Mouse (Mus musculus) forebrain, embryonic 16.5 days (tissue): Measurements from ENCODE around the gene Tomt. TPM values are rescaled to one million over a fixed set of nuclear protein-coding genes. Genes with fewer than 3 reads are reported as not detected.
"Not testable (repeated sequence)": the region's sequence is repeated elsewhere in the genome, so short reads cannot be mapped to it uniquely, and the experiment has no call there.

Experiments
- ATAC-seq: fragments of 200-750 bp; cut with Nextera tagmentation; 2 replicates; pipeline ENCODE4 v1.8.0; 2017; ENCODE audit warnings: mild to moderate bottlenecking, moderate library complexity
- H3K27ac ChIP-seq: fragments of 300-500 bp; sonication (generic); 2 replicates; pipeline ENCODE4 v1.5.1; 2014; ENCODE audit warnings: low read length, control low read depth
- H3K27me3 ChIP-seq: fragments of 300-500 bp; sonication (generic); replicated peaks from 2 replicates; pipeline ENCODE4 v1.6.1; 2014; ENCODE audit warnings: low read length; ENCODE audit not compliant: control insufficient read depth, insufficient read depth
- H3K36me3 ChIP-seq: fragments of 300-500 bp; sonication (generic); 2 replicates; pipeline ENCODE4 v1.6.1; 2014; ENCODE audit not compliant: control insufficient read depth, insufficient read depth
- H3K4me1 ChIP-seq: fragments of 300-500 bp; sonication (generic); replicated peaks from 2 replicates; pipeline ENCODE4 v1.6.1; 2014; ENCODE audit warnings: low read length; ENCODE audit not compliant: control insufficient read depth, insufficient read depth
- H3K4me2 ChIP-seq: fragments of 300-500 bp; sonication (generic); 2 replicates; pipeline ENCODE4 v1.6.1; 2014; ENCODE audit warnings: mild to moderate bottlenecking, low read length, control low read depth
- H3K4me3 ChIP-seq: fragments of 300-500 bp; sonication (generic); replicated peaks from 2 replicates; pipeline ENCODE4 v1.5.1; 2014; ENCODE audit warnings: mild to moderate bottlenecking, low read length, control low read depth
- H3K9ac ChIP-seq: fragments of 300-500 bp; sonication (generic); replicated peaks from 2 replicates; pipeline ENCODE4 v1.6.1; 2014; ENCODE audit warnings: low read depth, low read length, control low read depth
- H3K9me3 ChIP-seq: fragments of 300-500 bp; sonication (generic); 2 replicates; pipeline ENCODE4 v1.6.1; 2016; ENCODE audit warnings: low read length; ENCODE audit not compliant: control insufficient read depth
- WGBS: fragments of 180-500 bp; shearing (Covaris S2); extraction: QIAGEN DNeasy Blood & Tissue Kit; methylation state at CpG from one replicate; pipeline ENCODE4 v1.1.7; 2014; 5-methylcytosine and 5-hydroxymethylcytosine counted together
- polyA plus RNA-seq: library from polyadenylated mRNA; unstranded; fragments of >200 nt; fragmentation: Nextera tagmentation; extraction: Ambion mirVana; gene quantifications from 2 replicates; pipeline ENCODE4 v1.2.1, GENCODE M21; 2015

Tomt gene
- polyA plus RNA-seq, result 0.54 and 0.72 TPM in 2 replicates

- Histone ChIP-seq H3K27ac (peak within 1 kb of the TSS; percentile 90), H3K4me3 (peak within 1 kb of the TSS; percentile 72), H3K4me1 (peaks cover 22% of the 10 kb centered on the region), H3K9me3 (no peaks in the 10 kb centered on the region), H3K4me2 (peak within 1 kb of the TSS; percentile 79), H3K9ac (peak within 1 kb of the TSS; percentile 76), H3K27me3 (no peaks in the 10 kb centered on the region), H3K36me3 (peaks cover 4% of the 10 kb centered on the region; the same call in 1 of the 2 replicates)
- 22% methylated on average over 11 of the region's 11 CpGs for WGBS
- ATAC-seq, result no peak
Observed at GRCm38 (mm10) chr7:101906287-101906681, at the start of gene Tomt. Gene Tomt, minus strand, starts transcription at chr7:101906359.

GRCm38 (mm10) chr7:101955862-101956261, 49.7 kb upstream of the Tomt start:
- no peak for ATAC-seq
- no peak overlapping the region for H3K4me2 ChIP-seq
- WGBS, result 64% methylated on average over 4 of the region's 4 CpGs
- H3K9me3 ChIP-seq, result no peaks in the 10 kb centered on the region
- H3K27ac ChIP-seq, result no peak overlapping the region
- no peaks in the 10 kb centered on the region for H3K36me3 ChIP-seq
- no peaks in the 10 kb centered on the region for H3K4me1 ChIP-seq
- H3K9ac ChIP-seq, result no peak overlapping the region
- H3K4me3 ChIP-seq, result no peak overlapping the region
- no peaks in the 10 kb centered on the region for H3K27me3 ChIP-seq

GRCm38 (mm10) chr7:101955276-101955675, 49.1 kb upstream of the Tomt start:
- H3K9me3 ChIP-seq, result no peaks in the 10 kb centered on the region
- no peaks in the 10 kb centered on the region for H3K27me3 ChIP-seq
- no peak overlapping the region for H3K4me2 ChIP-seq
- H3K36me3 ChIP-seq, result no peaks in the 10 kb centered on the region
- ATAC-seq, result no peak
- H3K4me1 ChIP-seq, result no peaks in the 10 kb centered on the region
- H3K9ac ChIP-seq, result no peak overlapping the region
- H3K4me3 ChIP-seq, result no peak overlapping the region
- no peak overlapping the region for H3K27ac ChIP-seq
- WGBS, result 93% methylated on average over 2 of the region's 2 CpGs

- WGBS, result 95% methylated on average over 2 of the region's 2 CpGs
- no peak overlapping the region for H3K4me2 ChIP-seq
Observed at GRCm38 (mm10) chr7:101954163-101954562, 48.0 kb upstream of the Tomt start.

GRCm38 (mm10) chr7:101952098-101952497, 45.9 kb upstream of the Tomt start:
- Histone ChIP-seq H3K27me3 (no peaks in the 10 kb centered on the region), H3K4me1 (no peaks in the 10 kb centered on the region), H3K36me3 (no peaks in the 10 kb centered on the region), H3K27ac (no peak overlapping the region), H3K4me2 (no peak overlapping the region), H3K9ac (no peak overlapping the region), H3K9me3 (no peaks in the 10 kb centered on the region), H3K4me3 (no peak overlapping the region)
- no peak for ATAC-seq
- 85% methylated on average over 2 of the region's 2 CpGs for WGBS

More at GRCm38 (mm10) chr7:101954163-101954562, 48.0 kb upstream of the Tomt start:
- no peak for ATAC-seq
- no peaks in the 10 kb centered on the region for H3K36me3 ChIP-seq
- no peaks in the 10 kb centered on the region for H3K27me3 ChIP-seq
- no peak overlapping the region for H3K4me3 ChIP-seq
- H3K9ac ChIP-seq, result no peak overlapping the region
- H3K4me1 ChIP-seq, result no peaks in the 10 kb centered on the region
- H3K9me3 ChIP-seq, result no peaks in the 10 kb centered on the region
- H3K27ac ChIP-seq, result no peak overlapping the region

- no peaks in the 10 kb centered on the region for H3K27me3 ChIP-seq
- 84% methylated on average over 1 of the region's 1 CpGs for WGBS
Observed at GRCm38 (mm10) chr7:101951648-101952047, 45.5 kb upstream of the Tomt start.

GRCm38 (mm10) chr7:101949008-101949407, 42.8 kb upstream of the Tomt start:
- H3K27ac ChIP-seq, result not testable (repeated sequence)

More at GRCm38 (mm10) chr7:101951648-101952047, 45.5 kb upstream of the Tomt start:
- no peaks in the 10 kb centered on the region for H3K4me1 ChIP-seq
- H3K4me2 ChIP-seq, result no peak overlapping the region
- no peak overlapping the region for H3K9ac ChIP-seq
- H3K36me3 ChIP-seq, result no peaks in the 10 kb centered on the region
- H3K4me3 ChIP-seq, result no peak overlapping the region
- ATAC-seq, result no peak
- H3K9me3 ChIP-seq, result no peaks in the 10 kb centered on the region
- no peak overlapping the region for H3K27ac ChIP-seq

GRCm38 (mm10) chr7:101939758-101940157, 33.6 kb upstream of the Tomt start:
- no peak overlapping the region for H3K9ac ChIP-seq
- no peaks in the 10 kb centered on the region for H3K9me3 ChIP-seq
- ATAC-seq, result no peak
- H3K27me3 ChIP-seq, result no peaks in the 10 kb centered on the region
- no peaks in the 10 kb centered on the region for H3K36me3 ChIP-seq
- no peak overlapping the region for H3K27ac ChIP-seq
- H3K4me3 ChIP-seq, result no peak overlapping the region
- H3K4me2 ChIP-seq, result no peak overlapping the region
- peaks cover 15% of the 10 kb centered on the region for H3K4me1 ChIP-seq
- 92% methylated on average over 4 of the region's 4 CpGs for WGBS

More at GRCm38 (mm10) chr7:101949008-101949407, 42.8 kb upstream of the Tomt start:
- H3K9ac ChIP-seq, H3K27me3 ChIP-seq, H3K9me3 ChIP-seq, H3K4me1 ChIP-seq, ATAC-seq, H3K36me3 ChIP-seq, H3K4me3 ChIP-seq, H3K4me2 ChIP-seq: not testable (repeated sequence)
- WGBS, result 89% methylated on average over 5 of the region's 5 CpGs

- peaks cover 17% of the 10 kb centered on the region for H3K4me1 ChIP-seq
- H3K36me3 ChIP-seq, result no peaks in the 10 kb centered on the region
- H3K9ac ChIP-seq, result no peak overlapping the region
- H3K4me3 ChIP-seq, result no peak overlapping the region
- WGBS, result 90% methylated on average over 2 of the region's 2 CpGs
- H3K4me2 ChIP-seq, result no peak overlapping the region
- no peaks in the 10 kb centered on the region for H3K9me3 ChIP-seq
- H3K27ac ChIP-seq, result no peak overlapping the region
- no peak for ATAC-seq
- H3K27me3 ChIP-seq, result no peaks in the 10 kb centered on the region
Observed at GRCm38 (mm10) chr7:101938348-101938747, 32.2 kb upstream of the Tomt start.

- Histone ChIP-seq H3K9ac (no peak overlapping the region), H3K4me1 (peaks cover 20% of the 10 kb centered on the region), H3K4me3 (no peak overlapping the region), H3K9me3 (no peaks in the 10 kb centered on the region), H3K36me3 (no peaks in the 10 kb centered on the region), H3K27me3 (no peaks in the 10 kb centered on the region), H3K27ac (no peak overlapping the region), H3K4me2 (no peak overlapping the region)
- 82% methylated on average over 4 of the region's 4 CpGs for WGBS
- ATAC-seq, result no peak
Observed at GRCm38 (mm10) chr7:101937569-101937968, 31.4 kb upstream of the Tomt start.
